Mouse (Mus musculus): ENCODE measurements at regions not wholly inside any gene's neighbourhood (a gene's known extent, or its start where the extent isn't known, plus 50 kb on each side); places are given as distances from the start of the nearest gene placed in this dataset.

DNA sequence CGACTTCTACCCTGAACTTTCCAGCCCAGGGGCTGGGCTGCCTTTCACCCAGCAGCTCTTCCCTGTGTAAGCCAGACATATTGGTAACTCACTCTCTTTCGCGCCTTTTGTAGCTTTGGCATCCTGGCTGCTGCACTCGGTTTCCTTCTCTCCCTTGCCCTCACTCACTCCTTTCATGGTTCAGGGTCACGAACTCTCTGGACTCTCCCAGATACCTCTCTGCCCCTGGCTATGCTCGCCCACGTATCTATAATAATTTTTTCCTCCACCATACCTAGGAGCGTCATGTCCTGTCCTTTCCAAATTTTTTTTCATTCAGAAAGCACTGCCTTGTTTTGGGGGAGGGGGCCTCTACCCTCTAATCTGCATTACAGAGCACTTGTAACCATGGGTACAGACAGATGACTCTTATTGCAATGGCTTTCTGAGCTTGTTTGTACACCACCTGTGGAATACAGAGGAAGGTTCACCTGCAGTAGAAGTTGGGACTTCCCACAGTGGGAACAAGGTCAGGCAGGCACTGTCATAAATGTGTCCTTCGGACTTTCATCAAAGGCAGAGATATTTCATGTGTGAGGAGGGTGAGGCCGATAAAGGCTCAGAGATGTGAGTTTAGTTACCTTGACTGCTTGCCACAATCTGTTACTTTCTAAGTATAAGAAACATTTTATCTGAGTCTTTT, 134.8 kb upstream of the Slc38a2 start:
- TF ChIP-seq POLR2A (IDR thresholded peaks at IDR 0.05; ENCODE audit: control insufficient read depth in 1 of 2, insufficient read depth in 1 of 2, low read depth in 1 of 2, low read length in 2 of 2, poor library complexity in 1 of 2) (no peak), EP300 (IDR thresholded peaks at IDR 0.05; ENCODE audit: low read depth in 1 of 2, low read length in 2 of 2) (no peak), ZC3H11A (IDR thresholded peaks at IDR 0.05; ENCODE audit: low read depth, low read length) (no peak), E2F4 (IDR thresholded peaks at IDR 0.05; ENCODE audit: borderline replicate concordance, low read depth, low read length) (no peak), NRF1 (IDR thresholded peaks at IDR 0.05; ENCODE audit: insufficient read depth, low read depth, low read length, poor library complexity, severe bottlenecking) (no peak), USF2 (IDR thresholded peaks at IDR 0.05; ENCODE audit: borderline replicate concordance in 1 of 2, insufficient read depth in 1 of 2, low read depth in 1 of 2, low read length in 2 of 2) (no peak), SMC3 (IDR thresholded peaks at IDR 0.05; ENCODE audit: low read depth, low read length) (no peak), CHD1 (IDR thresholded peaks at IDR 0.05; ENCODE audit: low read depth, low read length) (no peak)

Measured in MEL (cell line).